Mouse (Mus musculus): ENCODE measurements around the gene AW209491. TPM values are rescaled to one million over a fixed set of nuclear protein-coding genes. Genes with fewer than 3 reads are reported as not detected.

AW209491 gene
- total and polyA plus RNA-seq, 3 experiments = 15.9 to 17.4 TPM; not detected in 1

DNA sequence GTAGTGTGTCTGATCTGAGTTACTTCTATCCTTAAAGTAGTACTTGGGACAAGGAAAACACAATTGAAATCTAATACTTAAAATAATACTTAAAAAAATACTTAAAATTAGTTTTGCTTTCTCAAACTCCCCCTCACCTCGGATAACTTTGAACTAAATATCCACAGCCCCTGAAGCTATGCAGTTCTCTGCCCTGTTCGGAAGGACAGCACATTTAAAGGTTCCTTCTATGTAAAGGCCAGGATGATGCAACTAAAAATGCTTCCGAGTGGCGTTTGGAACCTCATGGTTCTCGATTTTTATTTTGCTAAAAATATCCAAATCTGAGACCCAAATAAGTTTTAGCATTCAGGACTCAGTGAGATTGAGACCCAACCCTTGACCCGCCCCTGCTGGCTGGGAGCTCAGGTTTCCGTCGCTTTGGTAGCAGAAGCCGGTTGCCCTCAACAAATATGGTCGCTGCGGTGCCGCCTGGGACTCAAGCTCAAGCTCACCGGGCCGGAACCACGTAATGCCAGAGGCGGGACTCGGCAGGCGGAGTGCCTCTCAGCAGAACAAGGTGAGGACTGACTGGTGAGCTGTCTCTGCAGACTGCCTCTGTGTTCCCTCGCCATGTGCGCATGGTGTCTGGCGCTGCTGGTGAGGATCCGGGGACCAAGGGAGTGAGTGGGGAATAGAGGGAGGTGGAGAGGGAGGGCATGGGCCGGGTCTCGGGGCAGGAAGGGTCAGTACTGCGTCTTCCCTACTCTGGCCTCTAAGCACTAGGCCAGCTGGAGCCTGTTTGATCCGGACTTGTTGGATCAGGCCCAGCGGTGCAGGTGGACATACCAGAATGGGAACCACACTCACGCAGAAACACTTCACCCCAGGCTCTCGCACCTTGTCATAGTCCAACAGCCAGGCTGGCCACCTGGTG is at the start of gene AW209491 (continued):
- TF ChIP-seq MYC (IDR thresholded peaks at IDR 0.05; ENCODE audit: low read depth, low read length) = peak; percentile 78
- TF ChIP-seq MEF2A (IDR thresholded peaks at IDR 0.05; ENCODE audit: extremely low read depth, insufficient replicate concordance, low read depth, low read length, poor library complexity, severe bottlenecking) = peak; percentile 38; the same call in 1 of the 2 replicates
- no peak for TF ChIP-seq USF1 (IDR thresholded peaks at IDR 0.05; ENCODE audit: low read depth, low read length)
- peak; percentile 96 for TF ChIP-seq HCFC1 (IDR thresholded peaks at IDR 0.05; ENCODE audit: low read depth, low read length)
- peak; percentile 43; the same call in 1 of the 2 replicates for TF ChIP-seq TBP (IDR thresholded peaks at IDR 0.05; ENCODE audit: low read depth, low read length)

DNA sequence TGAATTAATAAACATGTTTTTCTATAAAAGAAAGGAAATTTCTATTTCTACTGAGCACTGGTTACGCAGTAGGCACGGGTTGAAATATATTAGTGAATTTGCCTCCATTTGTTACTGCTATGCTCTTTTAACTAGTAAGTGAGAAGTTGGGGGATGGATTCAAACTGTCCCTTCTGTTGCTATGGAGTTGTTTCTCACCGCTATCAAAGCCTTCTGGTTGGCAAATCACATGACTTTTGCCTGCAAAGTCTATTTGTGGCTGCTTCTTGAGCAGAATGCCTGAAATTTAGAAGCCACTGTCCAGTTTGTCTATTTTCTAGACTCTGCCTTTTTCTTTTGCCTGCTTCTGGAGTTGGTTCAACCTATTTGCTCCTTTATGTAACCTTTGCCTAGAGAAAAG is 49.6 kb upstream of the AW209491 start:
- H3K9me3 ChIP-seq (replicated peaks; ENCODE audit: insufficient read depth, low read length) = no peaks in the 10 kb centered on the region
- TF ChIP-seq TBP (IDR thresholded peaks at IDR 0.05; ENCODE audit: low read depth, low read length) (no peak), HCFC1 (IDR thresholded peaks at IDR 0.05; ENCODE audit: low read depth, low read length) (no peak)
- no peaks in the 10 kb centered on the region for H3K27me3 ChIP-seq (ENCODE audit: control insufficient read depth in 1 of 2, insufficient read depth in 2 of 2, low read length in 2 of 2)
- no peaks in the 10 kb centered on the region for H3K4me1 ChIP-seq (ENCODE audit: control insufficient read depth in 1 of 2, insufficient read depth in 2 of 2, low read length in 2 of 2)
- H3K27ac ChIP-seq (ENCODE audit: control insufficient read depth, low read depth, low read length) = no peak overlapping the region
- H3K9ac ChIP-seq (ENCODE audit: control insufficient read depth, low read depth, low read length, poor library complexity, severe bottlenecking) = no peak overlapping the region
- no peaks in the 10 kb centered on the region for H3K79me2 ChIP-seq (ENCODE audit: control insufficient read depth, insufficient read depth, low read length, poor library complexity)
- H3K4me3 ChIP-seq (ENCODE audit: control insufficient read depth in 1 of 2, insufficient read depth in 1 of 2, low read depth in 2 of 2, low read length in 2 of 2) = no peak overlapping the region
- no peaks in the 10 kb centered on the region for H3K36me3 ChIP-seq (ENCODE audit: control insufficient read depth in 1 of 2, insufficient read depth in 2 of 2, low read length in 2 of 2)
- no peak for DNase-seq (ENCODE audit: low read depth, low spot score)

- no peaks in the 10 kb centered on the region for H3K9me3 ChIP-seq (replicated peaks; ENCODE audit: insufficient read depth, low read length)
- no peak for TF ChIP-seq CHD1 (IDR thresholded peaks at IDR 0.05; ENCODE audit: low read depth, low read length)
- H3K4me3 ChIP-seq (ENCODE audit: control insufficient read depth in 1 of 2, insufficient read depth in 1 of 2, low read depth in 2 of 2, low read length in 2 of 2) = no peak overlapping the region
- no peaks in the 10 kb centered on the region for H3K27me3 ChIP-seq (ENCODE audit: control insufficient read depth in 1 of 2, insufficient read depth in 2 of 2, low read length in 2 of 2)
- H3K9ac ChIP-seq (ENCODE audit: control insufficient read depth, low read depth, low read length, poor library complexity, severe bottlenecking) = no peak overlapping the region
- H3K36me3 ChIP-seq (ENCODE audit: control insufficient read depth in 1 of 2, insufficient read depth in 2 of 2, low read length in 2 of 2) = no peaks in the 10 kb centered on the region
- H3K4me1 ChIP-seq (ENCODE audit: control insufficient read depth in 1 of 2, insufficient read depth in 2 of 2, low read length in 2 of 2) = no peaks in the 10 kb centered on the region
- no peak for DNase-seq (ENCODE audit: low read depth, low spot score)
- no peak overlapping the region for H3K27ac ChIP-seq (ENCODE audit: control insufficient read depth, low read depth, low read length)
- no peaks in the 10 kb centered on the region for H3K79me2 ChIP-seq (ENCODE audit: control insufficient read depth, insufficient read depth, low read length, poor library complexity)
Observed at GRCm38 (mm10) chr13:14602744-14603143, 27.2 kb upstream of the AW209491 start.

DNA sequence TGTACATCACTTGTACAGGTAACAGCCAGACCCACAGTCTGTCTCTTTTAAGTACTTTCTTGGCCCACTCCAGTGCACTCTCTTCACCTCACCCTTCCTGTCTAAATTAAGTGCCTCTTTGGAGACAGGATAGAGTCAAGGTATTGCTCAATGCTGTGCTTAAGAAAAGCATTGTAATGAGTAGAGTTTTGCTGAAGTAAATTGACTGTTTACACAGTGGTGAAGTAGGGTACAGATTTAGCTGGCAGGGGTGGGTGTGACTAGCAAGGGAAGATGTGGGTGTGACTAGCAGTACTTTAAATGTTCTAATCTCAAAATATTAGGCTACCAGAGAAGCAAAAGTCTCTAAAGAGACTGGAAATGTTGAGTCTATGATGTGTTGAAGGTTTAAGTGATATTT is 22.3 kb upstream of the AW209491 start:
- Histone ChIP-seq H3K27ac (ENCODE audit: control insufficient read depth, low read depth, low read length) (no peak overlapping the region), H3K27me3 (ENCODE audit: control insufficient read depth in 1 of 2, insufficient read depth in 2 of 2, low read length in 2 of 2) (no peaks in the 10 kb centered on the region), H3K36me3 (ENCODE audit: control insufficient read depth in 1 of 2, insufficient read depth in 2 of 2, low read length in 2 of 2) (peaks cover 5 to 14% of the 10 kb centered on the region in 2 experiments; a peak in 3 of 4 replicates), H3K4me1 (ENCODE audit: control insufficient read depth in 1 of 2, insufficient read depth in 2 of 2, low read length in 2 of 2) (peaks cover 0 to 3% of the 10 kb centered on the region in 2 experiments; a peak in 1 of 4 replicates), H3K9me3 (replicated peaks; ENCODE audit: insufficient read depth, low read length) (no peaks in the 10 kb centered on the region), H3K79me2 (ENCODE audit: control insufficient read depth, insufficient read depth, low read length, poor library complexity) (peaks cover 11% of the 10 kb centered on the region), H3K9ac (ENCODE audit: control insufficient read depth, low read depth, low read length, poor library complexity, severe bottlenecking) (no peak overlapping the region), H3K4me3 (ENCODE audit: control insufficient read depth in 1 of 2, insufficient read depth in 1 of 2, low read depth in 2 of 2, low read length in 2 of 2) (no peak overlapping the region)
- TF ChIP-seq RCOR1 (IDR thresholded peaks at IDR 0.05; ENCODE audit: low read depth, low read length) (no peak), POLR2AphosphoS2 (IDR thresholded peaks at IDR 0.05; ENCODE audit: low read length) (peak; percentile 22; the same call in 1 of the 2 replicates), MEF2A (IDR thresholded peaks at IDR 0.05; ENCODE audit: extremely low read depth, insufficient replicate concordance, low read depth, low read length, poor library complexity, severe bottlenecking) (no peak)
- DNase-seq (ENCODE audit: low read depth, low spot score) = no peak

All from MEL (cell line).